Mouse (Mus musculus) stomach, embryonic 15.5 days (tissue): ENCODE measurements around the gene Cdkn3. TPM values are rescaled to one million over a fixed set of nuclear protein-coding genes. Genes with fewer than 3 reads are reported as not detected.
"Not testable (repeated sequence)": the region's sequence is repeated elsewhere in the genome, so short reads cannot be mapped to it uniquely, and the experiment has no call there.

Experiments used
- ATAC-seq: fragments of 200-750 bp; cut with Nextera tagmentation; 2 replicates; pipeline ENCODE4 v1.8.0; 2017; ENCODE audit warnings: low read depth, moderate number of reproducible peaks, moderate TSS enrichment; ENCODE audit not compliant: insufficient read depth, low FRiP score
- H3K27ac ChIP-seq: fragments of 300-500 bp; sonication (generic); 2 replicates; pipeline ENCODE4 v1.5.1; 2015; ENCODE audit warnings: mild to moderate bottlenecking, inconsistent platforms
- H3K27me3 ChIP-seq: fragments of 300-500 bp; sonication (generic); replicated peaks from 2 replicates; pipeline ENCODE4 v1.6.1; 2015; ENCODE audit warnings: inconsistent platforms
- H3K36me3 ChIP-seq: fragments of 300-500 bp; sonication (generic); 2 replicates; pipeline ENCODE4 v1.6.1; 2015; ENCODE audit warnings: inconsistent platforms
- H3K4me1 ChIP-seq: fragments of 300-500 bp; sonication (generic); 2 replicates; pipeline ENCODE4 v1.6.1; 2015; ENCODE audit warnings: inconsistent platforms
- H3K4me2 ChIP-seq: fragments of 300-500 bp; sonication (generic); 2 replicates; pipeline ENCODE4 v1.6.1; 2015; ENCODE audit warnings: mild to moderate bottlenecking, inconsistent platforms
- H3K4me3 ChIP-seq: fragments of 300-500 bp; sonication (generic); replicated peaks from 2 replicates; pipeline ENCODE4 v1.5.1; 2015; ENCODE audit warnings: inconsistent platforms
- H3K9ac ChIP-seq: fragments of 300-500 bp; sonication (generic); 2 replicates; pipeline ENCODE4 v1.6.1; 2015; ENCODE audit warnings: inconsistent platforms
- H3K9me3 ChIP-seq: fragments of 300-500 bp; sonication (generic); 2 replicates; pipeline ENCODE4 v1.6.1; 2016; ENCODE audit warnings: inconsistent platforms
- WGBS: fragments of 180-500 bp; shearing (Covaris S2); methylation state at CpG from one replicate; pipeline ENCODE4 v1.1.7; 2015; 5-methylcytosine and 5-hydroxymethylcytosine counted together
- polyA plus RNA-seq: library from polyadenylated mRNA; unstranded; fragments of >200 nt; fragmentation: Nextera tagmentation; extraction: Ambion mirVana; gene quantifications from 2 replicates; pipeline ENCODE4 v1.2.1, GENCODE M21; 2015

Gene Cdkn3
- polyA plus RNA-seq, 1 experiment from 2014 or later = 60.6 TPM

DNA sequence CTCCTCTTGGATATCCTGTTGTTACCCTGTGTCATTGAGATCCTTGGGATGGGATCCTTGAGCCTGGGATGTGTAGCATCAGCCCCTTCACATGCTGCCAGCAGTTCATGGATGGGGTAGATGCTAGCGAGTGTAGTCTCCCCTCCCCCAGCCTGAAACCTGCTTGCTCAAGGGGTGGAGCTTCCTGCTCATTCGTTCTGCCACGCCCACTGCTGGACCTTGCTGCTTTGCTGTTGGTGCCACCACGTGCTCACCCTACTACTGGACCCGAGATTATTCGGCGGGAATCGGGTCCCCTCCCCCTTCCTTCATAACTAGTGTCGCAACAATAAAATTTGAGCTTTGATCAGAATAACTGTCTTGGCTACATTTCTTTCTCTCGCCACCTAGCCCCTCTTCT lies 6.0 kb upstream of the Cdkn3 start:
- not testable (repeated sequence) for H3K4me2 ChIP-seq, ATAC-seq, H3K27ac ChIP-seq, H3K4me3 ChIP-seq, H3K9me3 ChIP-seq, H3K36me3 ChIP-seq, H3K9ac ChIP-seq, H3K4me1 ChIP-seq, H3K27me3 ChIP-seq
- 67% methylated on average over 10 of the region's 10 CpGs for WGBS

DNA sequence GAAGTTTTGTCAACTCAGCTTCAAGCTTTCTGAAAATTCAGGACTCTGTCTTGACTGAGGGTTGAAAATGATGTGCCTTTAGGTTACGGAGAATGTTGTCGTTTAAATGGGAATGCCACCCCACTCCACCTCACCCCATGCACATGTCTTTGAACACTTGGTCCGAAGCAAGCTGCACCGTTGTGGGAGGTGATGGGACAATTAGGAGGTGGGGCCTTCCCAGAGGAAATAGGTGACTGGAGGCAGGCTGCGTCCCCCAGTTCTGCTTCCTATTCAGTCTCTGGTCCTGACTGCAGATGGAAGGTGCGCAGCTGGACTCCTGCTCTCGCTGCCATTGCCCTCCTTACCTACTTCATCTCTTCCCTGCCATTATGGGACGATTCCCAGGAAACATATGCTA lies 4.5 kb upstream of the Cdkn3 start:
- Histone ChIP-seq H3K27me3 (no peaks in the 10 kb centered on the region), H3K36me3 (no peaks in the 10 kb centered on the region), H3K9me3 (no peaks in the 10 kb centered on the region), H3K9ac (no peak overlapping the region), H3K27ac (no peak overlapping the region), H3K4me3 (no peak overlapping the region), H3K4me2 (no peak overlapping the region), H3K4me1 (peaks cover 2% of the 10 kb centered on the region; the same call in 1 of the 2 replicates)
- no peak for ATAC-seq
- WGBS = 92% methylated on average over 8 of the region's 8 CpGs

DNA sequence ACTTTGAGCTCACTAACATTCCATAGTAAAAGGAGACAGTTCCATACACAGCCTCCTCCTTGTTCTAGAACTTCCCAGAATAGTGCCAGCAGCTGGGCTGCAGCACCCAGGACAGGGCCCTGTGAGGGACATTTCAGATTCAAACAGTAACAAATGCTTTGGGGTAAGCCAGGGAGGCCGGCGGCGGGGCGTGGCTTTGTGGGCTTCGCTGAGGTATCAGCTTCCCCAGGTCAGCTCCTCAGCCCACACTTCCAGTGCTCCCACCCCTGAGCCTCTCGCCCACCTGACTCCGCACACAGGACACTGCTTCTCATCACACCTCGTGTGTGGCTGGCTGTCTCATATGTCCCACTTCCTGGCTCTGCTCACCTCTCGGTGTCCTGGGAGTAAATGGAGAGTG lies 2.6 kb upstream of the Cdkn3 start:
- Histone ChIP-seq H3K4me1 (peaks cover 7% of the 10 kb centered on the region; the same call in 1 of the 2 replicates), H3K4me3 (no peak overlapping the region), H3K27me3 (no peaks in the 10 kb centered on the region), H3K36me3 (no peaks in the 10 kb centered on the region), H3K4me2 (no peak overlapping the region), H3K9me3 (no peaks in the 10 kb centered on the region), H3K9ac (no peak overlapping the region), H3K27ac (no peak overlapping the region)
- WGBS = 68% methylated on average over 9 of the region's 9 CpGs
- ATAC-seq = no peak

DNA sequence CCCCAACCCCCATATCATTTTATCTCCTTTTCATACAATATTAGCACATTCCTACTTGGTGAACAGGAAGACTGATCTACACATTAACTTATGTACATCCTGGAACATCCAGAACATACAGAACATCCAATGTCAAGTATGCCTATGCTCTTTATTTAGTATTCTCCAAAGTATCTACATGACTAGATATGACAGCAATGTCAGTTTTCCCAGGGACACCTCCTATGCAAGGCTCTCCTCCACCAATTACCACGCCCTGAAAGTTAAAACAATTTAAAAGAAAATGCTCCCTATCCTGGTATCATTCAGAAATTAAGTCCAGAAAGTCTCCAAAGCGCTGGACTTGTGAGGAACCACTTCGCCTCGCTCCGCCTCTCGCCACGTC lies 379 bp upstream of the Cdkn3 start:
- no peak overlapping the region for H3K27ac ChIP-seq
- ATAC-seq = no peak
- H3K4me1 ChIP-seq = peaks cover 7% of the 10 kb centered on the region; the same call in 1 of the 2 replicates
- peak overlapping the region; percentile 90 for H3K4me3 ChIP-seq
- no peaks in the 10 kb centered on the region for H3K27me3 ChIP-seq
- H3K9me3 ChIP-seq = no peaks in the 10 kb centered on the region
- no peak overlapping the region for H3K9ac ChIP-seq
- WGBS = 1% methylated on average over 7 of the region's 7 CpGs
- H3K36me3 ChIP-seq = 0 out of 2 replicates have a peak, but pooled peaks cover under 1% of the 10 kb centered on the region
- H3K4me2 ChIP-seq = peak overlapping the region; percentile 92

DNA sequence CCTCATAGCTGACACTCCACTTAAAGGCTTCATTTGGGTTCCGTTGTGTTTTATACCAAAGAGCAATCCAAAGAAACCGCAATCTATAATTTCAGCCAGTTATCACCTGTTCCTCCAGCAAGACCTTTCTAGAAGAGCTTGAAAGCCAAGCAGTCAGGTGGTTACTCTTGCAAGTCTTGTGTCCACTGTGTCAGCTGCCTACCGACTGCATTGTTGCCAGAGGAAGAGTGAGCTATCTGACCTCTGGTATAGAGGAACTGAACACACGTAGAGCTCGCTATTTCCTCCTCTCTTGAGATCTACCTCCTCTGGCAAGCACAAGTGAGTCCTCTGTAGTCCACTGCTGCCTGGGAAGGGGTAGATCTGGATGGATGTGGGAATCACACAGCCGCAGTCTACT lies 845 bp downstream of the Cdkn3 start:
- Histone ChIP-seq H3K4me2 (peak overlapping the region; percentile 92), H3K4me3 (peak overlapping the region; percentile 90), H3K9me3 (no peaks in the 10 kb centered on the region), H3K36me3 (0 out of 2 replicates have a peak, but pooled peaks cover 3% of the 10 kb centered on the region), H3K9ac (peak overlapping the region; percentile 74; the same call in 1 of the 2 replicates), H3K27me3 (no peaks in the 10 kb centered on the region), H3K4me1 (peaks cover 7% of the 10 kb centered on the region; the same call in 1 of the 2 replicates), H3K27ac (no peak overlapping the region)
- 48% methylated on average over 6 of the region's 6 CpGs for WGBS
- no peak for ATAC-seq

DNA sequence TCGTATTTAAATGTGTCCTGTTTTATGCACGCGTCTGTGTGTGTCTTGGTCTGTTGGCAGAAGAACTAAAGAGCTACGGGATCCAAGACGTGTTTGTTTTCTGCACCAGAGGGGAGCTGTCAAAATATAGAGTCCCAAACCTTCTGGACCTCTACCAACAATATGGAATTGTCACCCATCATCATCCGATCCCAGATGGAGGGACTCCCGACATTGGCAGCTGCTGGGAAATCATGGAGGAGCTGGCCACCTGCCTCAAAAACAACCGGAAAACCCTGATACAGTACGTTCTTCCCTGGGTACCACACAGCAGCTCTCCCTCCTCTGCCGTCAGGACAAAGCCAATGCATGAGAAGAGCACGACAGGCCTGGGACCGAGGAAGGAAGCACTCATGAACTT lies 6.8 kb downstream of the Cdkn3 start:
- ATAC-seq = no peak
- WGBS = 83% methylated on average over 12 of the region's 12 CpGs
- H3K4me2 ChIP-seq = no peak overlapping the region
- H3K27ac ChIP-seq = no peak overlapping the region
- no peaks in the 10 kb centered on the region for H3K27me3 ChIP-seq
- H3K9ac ChIP-seq = no peak overlapping the region
- no peaks in the 10 kb centered on the region for H3K9me3 ChIP-seq
- no peaks in the 10 kb centered on the region for H3K4me1 ChIP-seq
- no peak overlapping the region for H3K4me3 ChIP-seq
- peaks cover 28% of the 10 kb centered on the region for H3K36me3 ChIP-seq

DNA sequence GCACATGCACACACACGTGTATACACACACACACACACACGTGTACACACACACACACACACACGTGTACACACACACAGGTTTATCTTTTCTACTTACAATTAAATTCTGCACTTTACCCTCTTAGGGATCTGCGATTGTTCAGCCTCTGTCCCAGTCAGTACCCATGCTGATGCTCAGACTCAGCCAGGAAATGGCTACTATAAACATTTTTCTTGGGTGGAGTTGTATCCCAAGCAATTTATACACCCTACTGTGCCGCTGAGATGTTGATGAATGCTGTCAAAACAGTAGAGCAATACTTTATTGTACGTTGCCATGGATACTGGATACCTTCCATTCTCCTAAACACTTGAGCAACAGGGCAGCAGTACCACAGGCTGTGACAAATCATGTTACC lies 9.7 kb downstream of the Cdkn3 start:
- no peak overlapping the region for H3K4me2 ChIP-seq
- H3K27me3 ChIP-seq = no peaks in the 10 kb centered on the region
- no peak for ATAC-seq
- no peak overlapping the region for H3K9ac ChIP-seq
- no peak overlapping the region for H3K27ac ChIP-seq
- no peak overlapping the region for H3K4me3 ChIP-seq
- 76% methylated on average over 6 of the region's 6 CpGs for WGBS
- peaks cover 38% of the 10 kb centered on the region for H3K36me3 ChIP-seq
- H3K9me3 ChIP-seq = no peaks in the 10 kb centered on the region
- no peaks in the 10 kb centered on the region for H3K4me1 ChIP-seq

DNA sequence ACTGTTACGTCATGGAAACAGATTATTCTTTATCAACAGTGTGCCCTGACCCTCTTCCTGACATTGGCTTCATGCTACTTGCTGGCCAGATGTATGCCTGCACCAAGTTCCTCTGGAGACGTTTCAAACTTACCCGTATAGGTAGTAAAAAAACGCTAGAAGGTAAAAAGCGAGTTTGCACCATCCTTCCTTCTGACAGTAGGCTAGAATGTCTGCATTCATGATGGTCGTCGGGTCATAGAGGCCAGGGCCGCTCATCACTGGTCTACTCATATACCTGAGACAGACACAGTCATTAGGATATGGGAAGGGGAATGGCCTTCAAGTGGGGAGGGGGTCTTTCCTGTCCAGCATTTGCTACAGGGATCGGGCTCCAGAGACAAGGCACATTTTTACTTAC lies 18.4 kb downstream of the Cdkn3 start:
- Histone ChIP-seq H3K36me3 (peaks cover 50% of the 10 kb centered on the region), H3K4me3 (no peak overlapping the region), H3K27ac (no peak overlapping the region), H3K9ac (no peak overlapping the region), H3K4me1 (no peaks in the 10 kb centered on the region), H3K27me3 (no peaks in the 10 kb centered on the region), H3K9me3 (no peaks in the 10 kb centered on the region), H3K4me2 (no peak overlapping the region)
- 94% methylated on average over 9 of the region's 9 CpGs for WGBS
- ATAC-seq = no peak

DNA sequence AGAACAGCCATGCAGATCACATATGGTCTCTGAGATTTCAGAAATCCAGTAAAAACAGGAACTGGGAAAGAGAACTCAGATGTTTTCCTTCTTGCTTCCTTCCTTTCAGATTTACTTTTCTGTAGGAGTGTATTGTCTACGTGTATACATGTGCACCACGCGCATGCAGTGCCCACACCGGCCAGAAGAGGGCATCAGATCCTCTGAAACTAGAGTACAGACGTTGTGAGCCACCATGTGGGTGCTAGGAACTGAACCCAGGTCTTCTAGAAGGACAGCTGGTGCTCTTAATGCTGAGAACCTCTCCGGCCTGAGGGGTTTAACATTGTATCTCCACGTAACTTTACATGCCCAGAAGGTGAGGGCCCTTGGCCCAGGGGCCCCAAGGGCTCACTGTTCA lies 18.9 kb downstream of the Cdkn3 start:
- Histone ChIP-seq H3K4me3 (no peak overlapping the region), H3K36me3 (peaks cover 49% of the 10 kb centered on the region), H3K4me2 (no peak overlapping the region), H3K9me3 (no peaks in the 10 kb centered on the region), H3K9ac (no peak overlapping the region), H3K27me3 (no peaks in the 10 kb centered on the region), H3K27ac (no peak overlapping the region), H3K4me1 (no peaks in the 10 kb centered on the region)
- no peak for ATAC-seq
- 92% methylated on average over 7 of the region's 7 CpGs for WGBS

DNA sequence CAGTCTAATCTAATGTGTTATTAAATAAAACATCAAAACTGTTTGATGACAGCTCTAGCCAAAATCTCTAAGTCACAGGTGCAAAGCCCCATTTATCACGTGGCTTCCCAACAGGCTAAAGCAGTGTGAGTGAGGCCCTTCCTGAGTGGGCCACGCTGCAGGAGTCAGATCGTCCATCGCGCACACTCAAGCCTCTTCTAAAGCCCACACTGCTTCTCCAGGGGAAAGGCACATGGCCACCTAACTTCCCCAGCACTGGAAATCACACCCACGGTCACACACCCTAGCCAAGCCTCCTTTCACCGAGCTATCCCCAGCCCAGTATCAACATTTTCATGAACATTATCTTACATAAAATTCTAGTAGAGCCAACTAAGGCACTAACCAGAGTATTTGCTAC lies 20.7 kb downstream of the Cdkn3 start:
- Histone ChIP-seq H3K27me3 (no peaks in the 10 kb centered on the region), H3K9ac (no peak overlapping the region), H3K27ac (no peak overlapping the region), H3K4me1 (no peaks in the 10 kb centered on the region), H3K4me2 (no peak overlapping the region), H3K9me3 (no peaks in the 10 kb centered on the region), H3K36me3 (peaks cover 38% of the 10 kb centered on the region), H3K4me3 (no peak overlapping the region)
- no peak for ATAC-seq
- 89% methylated on average over 7 of the region's 7 CpGs for WGBS

DNA sequence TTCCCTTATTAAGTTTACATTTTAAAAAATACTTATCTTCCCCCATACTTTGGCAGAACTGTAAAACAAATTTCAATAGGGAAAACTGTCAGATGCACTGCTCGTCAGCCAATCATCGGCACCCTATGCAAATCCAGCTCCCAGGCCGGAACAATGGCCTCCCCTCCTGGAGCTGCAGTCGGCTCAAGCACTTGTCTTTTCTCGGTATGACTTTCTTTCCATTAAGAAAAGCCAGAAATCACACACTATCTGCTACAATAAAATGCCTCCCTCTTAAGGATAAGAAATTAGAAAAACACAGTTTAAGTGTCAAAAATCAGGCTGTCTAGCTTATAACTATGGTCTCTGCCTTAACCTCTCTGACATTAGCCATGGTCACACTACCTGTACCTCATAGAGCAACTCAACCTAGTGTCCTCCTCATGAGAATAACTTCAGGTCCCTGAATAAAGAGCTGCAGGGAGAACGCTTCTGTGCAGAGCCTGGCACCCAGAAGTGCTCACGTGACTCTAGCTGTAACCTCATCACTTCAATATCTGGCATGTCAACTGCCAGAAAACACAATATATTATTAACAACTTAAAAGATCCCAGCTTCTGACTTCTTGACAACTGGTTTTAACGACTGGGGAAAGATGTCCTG lies 22.0 kb downstream of the Cdkn3 start:
- WGBS = 90% methylated on average over 8 of the region's 8 CpGs
- no peak overlapping the region for H3K27ac ChIP-seq
- no peak for ATAC-seq
- peaks cover 34% of the 10 kb centered on the region for H3K36me3 ChIP-seq
- 0 out of 2 replicates have a peak, but pooled peaks cover 8% of the 10 kb centered on the region for H3K4me1 ChIP-seq
- no peak overlapping the region for H3K4me2 ChIP-seq
- H3K4me3 ChIP-seq = no peak overlapping the region
- no peaks in the 10 kb centered on the region for H3K27me3 ChIP-seq
- H3K9me3 ChIP-seq = no peaks in the 10 kb centered on the region
- no peak overlapping the region for H3K9ac ChIP-seq

DNA sequence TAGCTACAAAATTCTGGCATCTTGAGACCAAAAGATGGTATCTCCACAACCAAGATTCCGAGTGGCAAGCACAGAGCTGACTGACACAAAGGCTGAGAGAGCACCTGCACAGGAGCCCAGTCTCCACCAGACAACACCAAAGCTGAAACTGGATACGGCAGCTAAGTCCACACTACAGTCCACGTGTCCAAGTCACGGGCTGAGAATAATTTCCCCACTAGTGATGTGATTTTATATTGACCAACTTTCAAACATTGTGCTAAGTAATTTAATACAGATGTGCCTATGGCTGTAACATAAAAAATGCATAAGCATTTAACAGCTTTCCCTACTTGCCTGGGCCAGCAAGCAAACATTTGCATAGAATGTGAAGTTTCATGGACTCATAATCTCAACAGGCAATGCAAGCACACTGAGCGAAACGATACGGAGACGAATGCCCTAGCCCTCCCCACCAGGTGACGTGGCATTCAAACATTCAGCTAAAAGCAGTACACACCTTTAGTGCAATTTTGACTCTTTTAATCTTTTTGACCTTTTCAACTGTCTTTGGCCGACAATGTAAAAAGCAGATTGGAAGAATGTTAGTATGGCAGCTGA lies 23.1 kb downstream of the Cdkn3 start:
- ATAC-seq = no peak
- 85% methylated on average over 10 of the region's 10 CpGs for whole genome bisulfite sequencing
- H3K9ac ChIP-seq = no peak overlapping the region
- H3K9me3 ChIP-seq = no peaks in the 10 kb centered on the region
- peaks cover 26% of the 10 kb centered on the region for H3K36me3 ChIP-seq
- H3K27me3 ChIP-seq = no peaks in the 10 kb centered on the region
- H3K4me3 ChIP-seq = no peak overlapping the region
- H3K27ac ChIP-seq = no peak overlapping the region
- H3K4me2 ChIP-seq = no peak overlapping the region
- H3K4me1 ChIP-seq = 0 out of 2 replicates have a peak, but pooled peaks cover 8% of the 10 kb centered on the region
